Mouse (Mus musculus): ENCODE data around the gene Enox1.

GRCm38 (mm10) chr14:77250652-77251238 lies 94.2 kb downstream of the Enox1 start:
- TF ChIP-seq CTCF (IDR thresholded peaks at IDR 0.05; ENCODE audit: extremely low read depth, insufficient read length, insufficient replicate concordance, low read depth, low read length) (no peak), POLR2A (IDR thresholded peaks at IDR 0.05; ENCODE audit: low read depth, low read length) (no peak)
